Mouse (Mus musculus): Measurements from ENCODE around the gene Ccnt1. TPM values are rescaled to one million over a fixed set of nuclear protein-coding genes. Genes with fewer than 3 reads are reported as not detected.

Ccnt1 gene
- polyA plus RNA-seq, 1 experiment = 9.4 TPM

GRCm38 (mm10) chr15:98606739-98607138, 36.0 kb upstream of the Ccnt1 start:
- Histone ChIP-seq H3K4me1 (ENCODE audit: control insufficient read depth, insufficient read depth, insufficient read length) (no peaks in the 10 kb centered on the region; the same call in 1 of the 2 replicates), H3K4me3 (ENCODE audit: extremely low read depth, insufficient read depth, insufficient read length) (no peak overlapping the region), H3K27me3 (ENCODE audit: control insufficient read depth, insufficient read depth, low read length) (peaks cover 10% of the 10 kb centered on the region), H3K27ac (ENCODE audit: insufficient read depth, low read length) (no peak overlapping the region; the same call in 1 of the 2 replicates), H3K36me3 (ENCODE audit: control insufficient read depth, insufficient read depth, low read length) (no peaks in the 10 kb centered on the region)
- no peak for DNase-seq (ENCODE audit: low read depth in 1 of 2, low spot score in 2 of 2)
- WGBS = 87% methylated on average over 9 of the region's 9 CpGs
- no peak for TF ChIP-seq CTCF (IDR thresholded peaks at IDR 0.05; ENCODE audit: extremely low read depth, insufficient read depth, insufficient read length, insufficient replicate concordance)
- TF ChIP-seq POLR2A (IDR thresholded peaks at IDR 0.05; ENCODE audit: low read depth, low read length) = no peak

- WGBS = 78% methylated on average over 12 of the region's 12 CpGs
- Histone ChIP-seq H3K27ac (ENCODE audit: insufficient read depth, low read length) (peak overlapping the region; percentile 17; the same call in 1 of the 2 replicates), H3K27me3 (ENCODE audit: control insufficient read depth, insufficient read depth, low read length) (peaks cover 10% of the 10 kb centered on the region), H3K36me3 (ENCODE audit: control insufficient read depth, insufficient read depth, low read length) (no peaks in the 10 kb centered on the region), H3K4me3 (ENCODE audit: extremely low read depth, insufficient read depth, insufficient read length) (no peak overlapping the region), H3K4me1 (ENCODE audit: control insufficient read depth, insufficient read depth, insufficient read length) (no peaks in the 10 kb centered on the region; the same call in 1 of the 2 replicates)
- no peak for TF ChIP-seq POLR2A (IDR thresholded peaks at IDR 0.05; ENCODE audit: low read depth, low read length)
- no peak for DNase-seq (ENCODE audit: low read depth in 1 of 2, low spot score in 2 of 2)
Observed at GRCm38 (mm10) chr15:98606051-98606536, 35.4 kb upstream of the Ccnt1 start.

- Histone ChIP-seq H3K4me1 (ENCODE audit: control insufficient read depth, insufficient read depth, insufficient read length) (no peaks in the 10 kb centered on the region; the same call in 1 of the 2 replicates), H3K27me3 (ENCODE audit: control insufficient read depth, insufficient read depth, low read length) (peaks cover 5% of the 10 kb centered on the region), H3K36me3 (ENCODE audit: control insufficient read depth, insufficient read depth, low read length) (no peaks in the 10 kb centered on the region), H3K27ac (ENCODE audit: insufficient read depth, low read length) (no peak overlapping the region), H3K4me3 (ENCODE audit: extremely low read depth, insufficient read depth, insufficient read length) (no peak overlapping the region)
- DNase-seq (ENCODE audit: low read depth in 1 of 2, low spot score in 2 of 2) = no peak
- TF ChIP-seq CTCF (IDR thresholded peaks at IDR 0.05; ENCODE audit: extremely low read depth, insufficient read depth, insufficient read length, insufficient replicate concordance) (no peak), POLR2A (IDR thresholded peaks at IDR 0.05; ENCODE audit: low read depth, low read length) (no peak)
- 96% methylated on average over 24 of the region's 24 CpGs for WGBS
Observed at GRCm38 (mm10) chr15:98604041-98604575, 33.4 kb upstream of the Ccnt1 start.

- no peak overlapping the region; the same call in 1 of the 2 replicates for H3K4me3 ChIP-seq (ENCODE audit: extremely low read depth, insufficient read depth, insufficient read length)
- no peaks in the 10 kb centered on the region; the same call in 1 of the 2 replicates for H3K4me1 ChIP-seq (ENCODE audit: control insufficient read depth, insufficient read depth, insufficient read length)
- peak overlapping the region; percentile 31; the same call in 1 of the 2 replicates for H3K27ac ChIP-seq (ENCODE audit: insufficient read depth, low read length)
- no peaks in the 10 kb centered on the region for H3K27me3 ChIP-seq (ENCODE audit: control insufficient read depth, insufficient read depth, low read length)
- TF ChIP-seq POLR2A (IDR thresholded peaks at IDR 0.05; ENCODE audit: low read depth, low read length) (no peak), CTCF (IDR thresholded peaks at IDR 0.05; ENCODE audit: extremely low read depth, insufficient read depth, insufficient read length, insufficient replicate concordance) (no peak)
- 77% methylated on average over 4 of the region's 4 CpGs for WGBS
- no peaks in the 10 kb centered on the region for H3K36me3 ChIP-seq (ENCODE audit: control insufficient read depth, insufficient read depth, low read length)
- no peak for DNase-seq (ENCODE audit: low read depth in 1 of 2, low spot score in 2 of 2)
Observed at GRCm38 (mm10) chr15:98602921-98603458, 32.3 kb upstream of the Ccnt1 start.

GRCm38 (mm10) chr15:98602191-98602881, 31.6 kb upstream of the Ccnt1 start:
- no peak overlapping the region for H3K4me3 ChIP-seq (ENCODE audit: extremely low read depth, insufficient read depth, insufficient read length)
- H3K27ac ChIP-seq (ENCODE audit: insufficient read depth, low read length) = peak overlapping the region; percentile 31; the same call in 1 of the 2 replicates
- H3K4me1 ChIP-seq (ENCODE audit: control insufficient read depth, insufficient read depth, insufficient read length) = no peaks in the 10 kb centered on the region; the same call in 1 of the 2 replicates
- 74% methylated on average over 13 of the region's 13 CpGs for WGBS
- no peaks in the 10 kb centered on the region for H3K27me3 ChIP-seq (ENCODE audit: control insufficient read depth, insufficient read depth, low read length)
- no peaks in the 10 kb centered on the region for H3K36me3 ChIP-seq (ENCODE audit: control insufficient read depth, insufficient read depth, low read length)
- DNase-seq (ENCODE audit: low read depth in 1 of 2, low spot score in 2 of 2) = no peak
- no peak for TF ChIP-seq CTCF (IDR thresholded peaks at IDR 0.05; ENCODE audit: extremely low read depth, insufficient read depth, insufficient read length, insufficient replicate concordance)
- TF ChIP-seq POLR2A (IDR thresholded peaks at IDR 0.05; ENCODE audit: low read depth, low read length) = no peak

GRCm38 (mm10) chr15:98601832-98602190, 31.1 kb upstream of the Ccnt1 start:
- Histone ChIP-seq H3K4me1 (ENCODE audit: control insufficient read depth, insufficient read depth, insufficient read length) (no peaks in the 10 kb centered on the region; the same call in 1 of the 2 replicates), H3K4me3 (ENCODE audit: extremely low read depth, insufficient read depth, insufficient read length) (no peak overlapping the region), H3K27me3 (ENCODE audit: control insufficient read depth, insufficient read depth, low read length) (no peaks in the 10 kb centered on the region), H3K27ac (ENCODE audit: insufficient read depth, low read length) (no peak overlapping the region), H3K36me3 (ENCODE audit: control insufficient read depth, insufficient read depth, low read length) (no peaks in the 10 kb centered on the region)
- DNase-seq (ENCODE audit: low read depth in 1 of 2, low spot score in 2 of 2) = no peak
- WGBS = 82% methylated on average over 7 of the region's 7 CpGs
- no peak for TF ChIP-seq CTCF (IDR thresholded peaks at IDR 0.05; ENCODE audit: extremely low read depth, insufficient read depth, insufficient read length, insufficient replicate concordance)
- TF ChIP-seq POLR2A (IDR thresholded peaks at IDR 0.05; ENCODE audit: low read depth, low read length) = no peak
